Mouse (Mus musculus): ENCODE data around the gene Tns1.

- TF ChIP-seq CTCF (IDR thresholded peaks at IDR 0.05) (no peak), EP300 (IDR thresholded peaks at IDR 0.05) (peak; percentile 62; the same call in 1 of the 2 replicates)
These were observed 168.9 kb downstream of the Tns1 start for GRCm38 (mm10) chr1:73955259-73955842.

All from lung, postnatal 0 days (tissue).